Mouse (Mus musculus): ENCODE results near the gene Ggta1. TPM values are rescaled to one million over a fixed set of nuclear protein-coding genes. Genes with fewer than 3 reads are reported as not detected.

The Ggta1 gene
- polyA plus RNA-seq, 1 experiment from 2014 or later: 4.1 TPM

DNA sequence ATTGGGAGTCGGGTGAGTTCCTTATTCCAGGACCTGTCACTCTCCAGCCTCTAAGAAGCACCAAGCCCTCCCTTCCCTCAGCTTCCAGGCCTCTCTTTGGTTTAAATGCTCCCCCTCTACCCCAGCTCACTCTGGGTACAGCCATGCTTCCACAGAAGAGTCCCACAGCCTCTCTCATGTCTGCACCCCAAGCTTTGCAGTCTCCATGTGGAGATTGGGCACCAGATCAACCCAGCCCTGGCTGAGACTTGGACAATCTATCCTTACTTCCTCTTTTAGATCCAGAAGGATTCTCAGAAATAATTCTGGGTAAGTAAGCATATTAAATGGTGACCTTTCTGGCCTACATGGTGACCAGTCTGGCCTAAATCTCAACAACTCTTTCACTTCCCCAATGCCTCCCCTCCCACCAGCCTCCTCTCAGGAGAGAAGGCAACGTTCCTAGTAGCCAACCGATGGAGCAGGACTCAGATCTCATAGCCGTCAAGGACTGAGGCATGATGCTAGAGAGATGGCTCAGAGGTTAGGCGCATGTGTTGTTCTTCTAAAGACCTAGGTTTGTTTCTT is 11.5 kb downstream of the Ggta1 start:
- no peak overlapping the region for H3K9ac ChIP-seq
- no peaks in the 10 kb centered on the region for H3K4me1 ChIP-seq
- no peak for ATAC-seq
- 89% methylated on average over 5 of the region's 5 CpGs for WGBS
- H3K4me3 ChIP-seq: no peak overlapping the region
- no peak overlapping the region for H3K27ac ChIP-seq
- no peaks in the 10 kb centered on the region for H3K9me3 ChIP-seq (replicated peaks)
- H3K4me2 ChIP-seq: no peak overlapping the region
- H3K27me3 ChIP-seq: no peaks in the 10 kb centered on the region
- H3K36me3 ChIP-seq (ENCODE audit: poor library complexity, severe bottlenecking): no peaks in the 10 kb centered on the region

DNA sequence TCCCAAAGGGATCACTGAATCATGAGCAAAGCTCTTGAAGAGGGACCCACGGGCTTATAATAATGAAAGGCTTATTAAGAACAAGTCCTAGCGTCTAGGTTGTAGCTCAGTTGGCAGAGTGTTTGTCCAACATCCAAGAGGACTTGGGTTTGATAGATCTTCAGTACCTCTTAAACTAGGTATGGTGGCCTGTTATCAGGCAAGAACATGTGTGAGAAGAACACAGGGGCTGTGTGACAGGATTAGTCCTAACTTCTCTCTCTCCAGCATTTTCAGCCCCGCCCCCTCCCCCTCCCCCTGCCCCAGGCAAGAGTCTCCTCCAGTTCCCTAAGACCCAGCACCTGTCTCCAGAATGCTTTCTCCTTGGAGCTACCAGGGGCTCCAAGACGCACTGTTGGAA is 12.2 kb downstream of the Ggta1 start:
- H3K9ac ChIP-seq: no peak overlapping the region
- ATAC-seq: no peak
- no peaks in the 10 kb centered on the region for H3K36me3 ChIP-seq (ENCODE audit: poor library complexity, severe bottlenecking)
- no peak overlapping the region for H3K4me2 ChIP-seq
- no peak overlapping the region for H3K27ac ChIP-seq
- no peaks in the 10 kb centered on the region for H3K9me3 ChIP-seq (replicated peaks)
- WGBS: 75% methylated on average over 4 of the region's 4 CpGs
- H3K27me3 ChIP-seq: no peaks in the 10 kb centered on the region
- no peak overlapping the region for H3K4me3 ChIP-seq
- H3K4me1 ChIP-seq: no peaks in the 10 kb centered on the region

DNA sequence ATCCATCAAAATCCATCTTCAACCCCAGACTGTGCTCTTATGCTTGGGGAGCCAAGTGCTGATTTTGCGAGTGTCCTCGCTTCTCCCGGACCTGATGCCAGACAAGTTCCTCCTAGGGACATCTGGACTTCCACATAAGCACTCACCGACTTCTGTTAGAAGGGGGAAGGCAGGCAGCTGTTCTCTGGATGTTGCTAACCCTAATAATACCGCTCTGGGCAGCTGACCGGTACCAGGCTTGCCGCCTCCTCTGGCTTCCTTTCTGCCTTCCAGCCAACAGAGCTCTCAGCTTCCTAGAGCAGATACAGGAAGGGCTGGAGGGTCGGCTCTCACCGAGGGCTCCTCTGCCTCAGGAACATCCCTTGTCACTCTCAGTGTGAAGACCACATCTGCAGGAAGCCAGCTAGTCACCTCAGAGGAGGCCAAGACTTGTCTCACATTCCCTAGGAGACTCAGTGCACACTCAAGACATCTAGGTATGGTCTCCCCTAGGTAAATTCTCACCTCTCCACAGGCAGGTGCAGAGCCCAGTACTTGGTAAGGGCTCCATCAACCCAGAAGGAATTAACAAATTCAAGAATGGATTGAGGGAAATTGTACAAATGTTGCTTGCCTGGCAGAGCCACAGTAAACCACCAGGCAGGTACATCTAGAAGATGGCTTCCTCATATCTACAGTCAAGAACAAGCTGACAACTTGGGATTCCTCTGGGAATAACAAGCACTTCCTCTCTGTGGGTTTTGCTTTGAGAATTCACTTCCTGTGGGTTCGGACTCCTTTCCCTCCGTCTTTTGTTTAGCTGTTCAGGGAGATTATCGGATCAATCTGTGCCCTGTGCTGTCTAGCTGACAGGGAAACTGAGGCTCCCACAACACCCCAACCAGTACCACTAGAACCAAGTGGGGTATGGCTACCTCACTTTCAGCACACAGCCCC is 13.1 kb downstream of the Ggta1 start:
- Histone ChIP-seq H3K4me3 (no peak overlapping the region), H3K4me2 (no peak overlapping the region), H3K4me1 (no peaks in the 10 kb centered on the region), H3K9me3 (replicated peaks) (no peaks in the 10 kb centered on the region), H3K36me3 (ENCODE audit: poor library complexity, severe bottlenecking) (no peaks in the 10 kb centered on the region), H3K9ac (no peak overlapping the region), H3K27ac (no peak overlapping the region), H3K27me3 (no peaks in the 10 kb centered on the region)
- 86% methylated on average over 12 of the region's 12 CpGs for WGBS
- ATAC-seq: no peak

DNA sequence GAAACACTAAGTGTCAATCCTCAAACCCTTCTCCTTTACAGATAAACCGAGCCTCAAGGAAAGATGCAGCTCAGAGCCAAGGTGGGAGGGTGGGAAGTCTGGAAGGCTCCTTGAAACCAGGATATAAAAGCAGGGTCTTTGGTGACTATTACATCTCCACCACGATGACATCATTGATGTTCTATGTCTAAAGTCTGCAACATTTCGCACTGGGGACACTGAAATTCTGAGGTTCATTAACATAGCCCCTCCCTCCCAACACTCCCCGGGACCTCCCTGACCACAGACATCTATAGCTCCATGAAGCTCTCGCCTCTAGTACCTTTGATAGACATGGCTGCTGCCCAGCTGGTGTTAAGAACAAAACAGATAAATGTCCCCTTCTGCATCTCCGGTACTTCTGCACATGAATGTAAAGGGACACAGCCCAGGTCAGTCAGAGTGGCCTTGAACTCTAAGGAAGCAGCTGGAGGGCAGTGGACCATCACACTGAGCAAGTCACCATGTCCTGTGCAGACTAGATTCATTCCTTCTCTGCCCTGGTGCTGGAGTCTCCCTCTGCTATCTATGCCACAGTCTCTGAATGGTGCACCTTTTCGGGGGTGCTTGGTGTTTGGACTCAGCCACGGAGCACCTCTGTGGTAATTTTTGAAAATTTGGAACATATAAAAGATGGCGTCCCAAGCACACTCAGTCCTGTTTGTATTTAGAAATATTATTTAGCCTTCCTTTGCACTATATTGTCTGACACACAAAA is 13.9 kb downstream of the Ggta1 start:
- no peak overlapping the region for H3K4me3 ChIP-seq
- H3K27me3 ChIP-seq: no peaks in the 10 kb centered on the region
- ATAC-seq: no peak
- no peaks in the 10 kb centered on the region for H3K36me3 ChIP-seq (ENCODE audit: poor library complexity, severe bottlenecking)
- H3K9ac ChIP-seq: no peak overlapping the region
- no peak overlapping the region for H3K4me2 ChIP-seq
- no peak overlapping the region for H3K27ac ChIP-seq
- no peaks in the 10 kb centered on the region for H3K9me3 ChIP-seq (replicated peaks)
- 87% methylated on average over 9 of the region's 9 CpGs for WGBS
- H3K4me1 ChIP-seq: no peaks in the 10 kb centered on the region

DNA sequence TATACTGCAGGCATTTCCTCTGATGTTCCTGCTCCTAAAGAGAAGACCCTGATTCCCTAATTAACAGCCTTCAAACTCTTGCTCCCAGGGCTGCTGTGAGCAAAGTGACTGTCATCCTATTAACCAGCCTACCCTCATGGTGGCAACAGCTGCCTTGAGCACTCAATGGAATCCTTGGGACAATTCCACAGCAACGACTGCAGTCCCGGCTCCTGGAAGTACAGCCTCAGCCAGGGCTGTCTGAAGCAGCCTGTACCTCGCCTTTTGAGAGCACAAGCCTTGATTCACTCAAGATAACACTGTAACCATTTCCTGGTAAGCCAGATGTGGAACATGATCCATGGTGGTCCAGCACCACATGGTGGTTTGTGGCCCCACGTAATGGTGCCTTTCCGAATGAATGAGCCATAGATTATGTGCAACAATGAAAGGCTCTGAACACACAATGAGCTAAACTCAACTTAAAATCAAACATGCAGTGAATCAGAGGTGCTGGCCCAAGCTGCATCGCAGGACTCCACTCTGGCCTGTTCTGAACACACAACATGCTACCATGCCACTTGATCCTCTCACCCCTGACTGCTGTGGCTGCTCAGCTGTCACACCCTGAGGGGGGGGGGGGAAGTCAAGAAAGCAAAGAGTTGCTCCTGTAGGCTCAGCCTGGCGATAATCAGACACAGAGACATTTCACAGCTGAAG is 14.7 kb downstream of the Ggta1 start:
- no peak for ATAC-seq
- WGBS: 52% methylated on average over 7 of the region's 7 CpGs
- H3K27me3 ChIP-seq: no peaks in the 10 kb centered on the region

DNA sequence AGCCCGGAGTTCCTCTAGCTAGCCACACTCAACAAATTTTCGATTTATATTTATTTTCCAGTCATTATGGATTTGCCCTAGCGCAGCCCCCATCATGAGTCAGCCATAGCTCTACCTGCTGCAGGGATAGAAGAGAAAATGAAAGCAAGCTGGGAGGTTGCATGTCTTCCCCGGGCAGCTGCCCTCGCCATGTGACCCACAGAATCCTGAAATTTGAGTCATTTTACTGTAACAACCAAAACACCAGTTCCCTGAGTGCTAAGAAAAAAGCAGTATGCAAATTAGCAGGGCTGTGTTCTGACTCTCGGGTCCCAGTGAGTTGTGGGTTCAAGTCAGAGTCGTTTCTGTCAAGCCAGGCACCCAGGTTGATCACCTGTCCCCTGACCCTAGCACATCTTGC is 15.6 kb downstream of the Ggta1 start:
- Histone ChIP-seq H3K9ac (no peak overlapping the region), H3K4me2 (no peak overlapping the region), H3K27ac (no peak overlapping the region), H3K27me3 (no peaks in the 10 kb centered on the region), H3K9me3 (replicated peaks) (no peaks in the 10 kb centered on the region), H3K4me1 (no peaks in the 10 kb centered on the region), H3K4me3 (no peak overlapping the region), H3K36me3 (ENCODE audit: poor library complexity, severe bottlenecking) (no peaks in the 10 kb centered on the region)
- 92% methylated on average over 7 of the region's 7 CpGs for WGBS
- ATAC-seq: no peak

More for the DNA sequence above, 14.7 kb downstream of the Ggta1 start:
- H3K9me3 ChIP-seq (replicated peaks): no peaks in the 10 kb centered on the region
- no peak overlapping the region; the same call in 1 of the 2 replicates for H3K27ac ChIP-seq
- no peaks in the 10 kb centered on the region for H3K36me3 ChIP-seq (ENCODE audit: poor library complexity, severe bottlenecking)
- H3K4me3 ChIP-seq: no peak overlapping the region
- H3K4me2 ChIP-seq: no peak overlapping the region
- H3K4me1 ChIP-seq: no peaks in the 10 kb centered on the region
- no peak overlapping the region for H3K9ac ChIP-seq

DNA sequence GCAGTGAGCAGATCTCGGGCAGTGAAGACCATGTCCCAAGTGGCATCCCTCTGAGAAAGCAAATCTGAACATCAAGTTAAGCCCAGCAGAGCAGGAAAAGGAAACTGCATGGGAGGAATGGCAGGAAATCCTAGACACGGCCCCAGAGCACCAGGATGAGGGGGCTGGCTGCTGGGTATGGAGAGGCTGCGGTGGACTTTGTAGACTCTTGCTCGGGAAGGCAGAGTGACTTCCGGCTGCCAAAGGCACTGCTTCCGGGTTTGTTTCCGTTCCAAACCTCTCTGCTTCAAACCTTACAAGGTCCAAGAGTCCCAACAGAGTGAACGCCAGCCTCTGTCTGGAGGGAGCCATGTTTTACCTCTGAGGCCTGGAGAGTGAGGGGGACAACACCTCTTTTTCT is 16.2 kb downstream of the Ggta1 start:
- no peak overlapping the region for H3K4me3 ChIP-seq
- 94% methylated on average over 8 of the region's 8 CpGs for WGBS
- no peak overlapping the region for H3K9ac ChIP-seq
- no peaks in the 10 kb centered on the region for H3K4me1 ChIP-seq
- no peak overlapping the region for H3K4me2 ChIP-seq
- H3K27me3 ChIP-seq: no peaks in the 10 kb centered on the region
- no peaks in the 10 kb centered on the region for H3K9me3 ChIP-seq (replicated peaks)
- H3K36me3 ChIP-seq (ENCODE audit: poor library complexity, severe bottlenecking): no peaks in the 10 kb centered on the region
- no peak overlapping the region for H3K27ac ChIP-seq
- no peak for ATAC-seq

DNA sequence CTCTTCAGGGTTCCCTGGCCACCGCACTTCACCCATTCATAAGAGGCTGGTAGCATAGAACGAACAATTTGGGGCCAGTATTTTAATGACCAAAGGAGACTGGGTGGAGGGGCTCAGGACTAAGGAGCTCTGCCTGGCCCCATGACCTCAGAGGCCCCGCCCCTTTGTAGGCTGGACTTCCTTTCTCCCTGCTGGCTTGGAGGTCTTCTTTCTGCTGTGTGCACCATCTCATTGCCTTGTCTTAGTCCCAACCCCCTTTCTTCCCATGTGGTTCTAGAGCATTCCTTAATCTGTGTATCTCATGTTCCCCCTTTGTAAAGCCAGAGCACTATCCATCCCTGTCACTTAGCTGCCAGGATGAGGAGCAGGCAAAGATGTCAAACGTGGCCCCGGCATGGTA is 16.7 kb downstream of the Ggta1 start:
- Histone ChIP-seq H3K4me2 (no peak overlapping the region), H3K27ac (no peak overlapping the region), H3K4me3 (no peak overlapping the region), H3K9me3 (replicated peaks) (no peaks in the 10 kb centered on the region), H3K9ac (no peak overlapping the region), H3K36me3 (ENCODE audit: poor library complexity, severe bottlenecking) (no peaks in the 10 kb centered on the region), H3K4me1 (no peaks in the 10 kb centered on the region), H3K27me3 (no peaks in the 10 kb centered on the region)
- ATAC-seq: no peak
- 73% methylated on average over 5 of the region's 5 CpGs for WGBS

DNA sequence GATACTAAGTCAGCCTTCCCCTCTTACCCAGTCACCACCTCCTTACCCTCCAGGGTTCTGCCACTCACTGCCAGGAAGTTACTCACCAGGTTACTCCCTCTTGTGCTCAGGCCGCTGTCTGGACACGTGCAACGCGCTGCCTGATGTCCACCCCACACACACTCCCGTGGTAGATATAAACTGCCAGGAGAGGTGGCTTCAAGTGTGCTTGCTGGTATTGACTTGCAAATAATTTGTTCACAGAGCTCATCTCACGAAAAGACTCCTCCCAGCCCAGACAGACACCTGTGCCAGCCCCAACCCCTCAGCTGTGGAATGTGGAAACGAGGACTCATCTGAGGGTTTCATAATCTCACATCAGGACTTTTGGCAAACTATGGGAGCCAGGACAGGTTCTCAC is 17.4 kb downstream of the Ggta1 start:
- Histone ChIP-seq H3K9me3 (replicated peaks) (no peaks in the 10 kb centered on the region), H3K36me3 (ENCODE audit: poor library complexity, severe bottlenecking) (no peaks in the 10 kb centered on the region), H3K4me2 (no peak overlapping the region), H3K4me3 (no peak overlapping the region), H3K9ac (no peak overlapping the region), H3K27me3 (no peaks in the 10 kb centered on the region), H3K4me1 (no peaks in the 10 kb centered on the region), H3K27ac (no peak overlapping the region)
- no peak for ATAC-seq
- WGBS: 85% methylated on average over 7 of the region's 7 CpGs

DNA sequence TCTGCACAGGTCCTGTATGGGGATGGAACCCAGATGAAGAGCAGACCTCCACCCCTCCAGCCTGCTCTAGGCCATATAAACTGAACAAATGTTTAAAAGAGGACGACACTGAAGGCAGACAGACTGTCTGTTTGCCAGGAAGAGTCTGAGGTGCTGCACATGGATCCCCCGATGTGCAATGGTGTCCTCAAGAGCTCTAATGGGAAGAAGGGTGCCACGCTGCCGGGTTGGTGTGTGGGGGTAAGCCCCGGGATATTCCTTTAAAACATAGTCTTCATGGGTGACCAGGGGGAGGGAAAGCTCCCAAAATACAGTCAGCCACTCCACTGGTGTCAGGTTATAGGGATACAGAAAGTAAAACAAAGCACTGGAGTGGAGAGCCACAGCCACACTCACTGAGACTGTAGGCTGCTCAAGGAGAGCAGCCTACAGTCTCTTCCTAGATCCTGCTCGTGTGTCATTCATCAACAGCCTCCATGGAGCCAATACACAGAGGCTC is 18.2 kb downstream of the Ggta1 start:
- Histone ChIP-seq H3K9ac (no peak overlapping the region), H3K27me3 (no peaks in the 10 kb centered on the region), H3K4me2 (no peak overlapping the region), H3K27ac (no peak overlapping the region), H3K4me1 (no peaks in the 10 kb centered on the region), H3K9me3 (replicated peaks) (no peaks in the 10 kb centered on the region), H3K36me3 (ENCODE audit: poor library complexity, severe bottlenecking) (no peaks in the 10 kb centered on the region), H3K4me3 (no peak overlapping the region)
- ATAC-seq: no peak
- 82% methylated on average over 6 of the region's 6 CpGs for WGBS

DNA sequence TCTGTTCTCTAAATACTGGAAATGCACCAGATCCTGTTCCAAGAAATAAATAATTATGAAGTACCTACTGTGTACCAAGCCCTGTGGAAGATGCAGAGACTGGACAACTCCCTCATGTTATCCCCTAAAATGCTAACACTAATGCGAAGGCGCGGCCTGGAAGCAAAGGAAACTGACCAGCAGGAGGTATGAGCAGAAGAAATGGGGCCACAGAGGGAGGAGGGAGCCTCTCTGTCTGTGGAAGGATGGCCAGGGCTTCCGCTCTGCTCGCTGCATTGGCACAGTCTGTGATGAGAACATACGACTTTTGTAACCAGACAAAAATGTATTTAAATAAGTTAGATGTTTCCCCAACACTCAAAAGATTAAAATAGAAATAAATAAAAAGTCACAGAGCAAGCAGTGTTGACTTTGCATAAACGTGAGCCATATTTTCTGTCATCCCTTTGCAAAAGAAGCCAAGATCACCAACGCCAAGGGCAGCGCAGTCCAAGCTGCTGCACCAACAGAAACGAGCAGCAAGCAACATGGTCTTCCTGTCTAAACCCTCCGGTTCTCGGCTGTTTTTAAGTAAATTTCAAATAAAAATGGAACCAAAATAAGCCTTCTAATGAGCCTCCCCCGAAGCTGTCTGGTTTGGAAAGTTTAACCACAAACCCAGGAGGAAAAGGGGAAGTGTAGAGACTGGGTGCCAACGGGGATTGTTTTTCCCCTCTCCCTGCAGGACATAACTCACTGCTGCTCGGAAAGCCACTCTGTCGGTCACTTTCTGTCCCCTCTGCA is 18.9 kb downstream of the Ggta1 start:
- WGBS: 79% methylated on average over 16 of the region's 16 CpGs
- H3K36me3 ChIP-seq (ENCODE audit: poor library complexity, severe bottlenecking): no peaks in the 10 kb centered on the region

More for the DNA sequence above, 18.9 kb downstream of the Ggta1 start:
- H3K9me3 ChIP-seq (replicated peaks): no peaks in the 10 kb centered on the region
- no peak overlapping the region for H3K4me3 ChIP-seq
- H3K4me1 ChIP-seq: no peaks in the 10 kb centered on the region
- no peak overlapping the region for H3K4me2 ChIP-seq
- no peak overlapping the region for H3K27ac ChIP-seq
- H3K9ac ChIP-seq: no peak overlapping the region
- no peaks in the 10 kb centered on the region for H3K27me3 ChIP-seq
- no peak for ATAC-seq
